21 mouse cellular contexts compared by ENCODE assay signal in genomic region chr2:72260704-72261103, GRCm38 (mm10). TPM values are rescaled to one million over a fixed set of nuclear protein-coding genes. Genes with fewer than 3 reads are reported as not detected.
DNase-seq lines count a peak whose midpoint lies in the region; ATAC-seq lines count a peak whose summit lies in the region.
"Had no signal": no experiment of that assay in that cellular context is flagged by ENCODE, and none has a peak within 500 bp of the region (broad histone marks: within the 10 kb centered on the region; RNA-seq: fewer than 3 reads in every experiment).

No protein-coding gene starts in this region.

- peak; percentile 92 for DNase-seq in heart, adult 11 months
- no peak for DNase-seq in heart, adult 8-10 months (ENCODE audit: low spot score)
- peak; percentile 57 for DNase-seq in lung, postnatal 36 days
- DNase-seq in lung, postnatal 14 days, result no peak
- no peak for DNase-seq in urinary bladder, adult 18-20 months (ENCODE audit: low spot score in 2 of 2)
- DNase-seq: adrenal gland, postnatal 14 days; cerebellum, adult 11-12 months; cerebellum, postnatal 10 days; gastrocnemius, postnatal 14 days; heart, adult 2 months; kidney, adult 11 months; kidney, postnatal 36 days; layer of hippocampus, adult 9-11 months; lung, embryonic 14.5 days; right cerebral cortex, postnatal 14 days; thymus, adult 18-20 months; thymus, postnatal 36 days had no signal

- peak; percentile 97 for ATAC-seq in granulocyte monocyte progenitor cell, adult 5-6 weeks (replicated peaks; ENCODE audit: poor library complexity, severe bottlenecking)
- peak; percentile 89 for ATAC-seq in monocyte, adult 5-6 weeks (replicated peaks; ENCODE audit: insufficient number of reproducible peaks, low FRiP score, low TSS enrichment, poor library complexity, severe bottlenecking)
- ATAC-seq in cerebellum, adult (ENCODE audit: insufficient number of reproducible peaks, low FRiP score, low TSS enrichment), result no peak
- ATAC-seq: forebrain, embryonic 16.5 days had no signal

RNA-seq across cellular contexts. Expression of gene Map3k20, which starts 24.7 kb away (rescaled TPM):
- total RNA-seq in heart, adult 8-10 months (2022), result 100 to 1,000 TPM; 281 to 324 (median 299) TPM
- total RNA-seq in granulocyte monocyte progenitor cell, adult 5-6 weeks (2014; fragmentation: Nextera tagmentation), result 66.1 and 82.8 TPM in 2 replicates
- total RNA-seq in granulocyte monocyte progenitor cell, adult 5-6 weeks (2017), result 71.7 and 77.0 TPM in 2 replicates
- total RNA-seq in monocyte, adult 5-6 weeks (2017), result 10.5 to 11.9 TPM (median 11.2 TPM) in 3 replicates

Comparison
In these comparisons a context has a peak if more than half of its experiments do, and no peak if none do; other contexts are left out.
1. DNase-seq: peak in heart, adult 11 months (single experiment) and lung, postnatal 36 days (single experiment); none in heart, adult 8-10 months (single experiment), lung, postnatal 14 days (single experiment) and urinary bladder, adult 18-20 months (0 of 2).